Mouse (Mus musculus) E14TG2a.4 (cell line): ENCODE results near the gene Mrtfa.

ENCODE experiments used
- H3K27me3 ChIP-seq: 2 replicates; pipeline ENCODE4 v1.6.1; 2014; ENCODE audit warnings: low read length, control low read depth; ENCODE audit not compliant: insufficient read depth
- H3K36me3 ChIP-seq: 2 replicates; pipeline ENCODE4 v1.6.1; 2014; ENCODE audit warnings: low read length, control low read depth; ENCODE audit not compliant: insufficient read depth
- H3K4me1 ChIP-seq: replicated peaks from 2 replicates; pipeline ENCODE4 v1.6.1; 2014; ENCODE audit warnings: low read depth, low read length, control low read depth
- H3K4me3 ChIP-seq: replicated peaks from 2 replicates; pipeline ENCODE4 v1.5.1; 2014; ENCODE audit warnings: mild to moderate bottlenecking, low read length
- H3K9me3 ChIP-seq: 2 replicates; pipeline ENCODE4 v1.6.1; 2014; ENCODE audit warnings: low read length, control low read depth
- CTCF ChIP-seq: conservative IDR thresholded peaks from 2 replicates; pipeline ENCODE4 v1.5.1; 2014; ENCODE audit warnings: low read length
- NANOG ChIP-seq: IDR thresholded peaks from 2 replicates; pipeline ENCODE4 v1.6.1; 2014; ENCODE audit warnings: borderline replicate concordance, low read length, mixed read lengths
- POU5F1 ChIP-seq: IDR thresholded peaks from 2 replicates; pipeline ENCODE4 v1.6.1; 2014; ENCODE audit warnings: low read length, borderline replicate concordance

Gene Mrtfa

DNA sequence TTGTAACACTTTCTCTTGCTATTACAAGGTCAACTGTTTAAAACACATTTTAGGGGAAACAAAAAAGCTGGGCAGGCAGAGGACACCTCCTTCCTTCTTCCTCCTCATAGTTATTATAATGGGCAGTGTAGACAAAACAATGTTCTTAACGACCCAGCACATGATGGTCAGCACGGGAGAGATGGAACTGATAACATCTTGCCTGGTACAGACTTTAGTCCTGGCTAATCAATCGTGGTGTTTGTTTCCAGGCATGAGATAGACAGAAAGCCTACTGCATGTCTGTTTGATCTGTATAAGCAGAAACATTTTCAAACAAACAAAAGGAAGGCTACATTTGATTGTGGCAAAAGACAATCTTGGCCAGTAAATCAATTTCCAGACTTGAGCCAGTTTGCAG, 140.1 kb downstream of the Mrtfa start:
- TF ChIP-seq CTCF, result no peak
- TF ChIP-seq NANOG, result no peak
- TF ChIP-seq POU5F1, result no peak
- H3K4me3 ChIP-seq, result no peak overlapping the region
- no peaks in the 10 kb centered on the region for H3K27me3 ChIP-seq
- H3K9me3 ChIP-seq, result no peaks in the 10 kb centered on the region
- no peaks in the 10 kb centered on the region for H3K36me3 ChIP-seq
- H3K4me1 ChIP-seq, result peaks cover 9% of the 10 kb centered on the region

GRCm38 (mm10) chr15:81049401-81050053, 141.0 kb downstream of the Mrtfa start:
- peaks cover 19% of the 10 kb centered on the region for H3K4me1 ChIP-seq
- peaks cover 6% of the 10 kb centered on the region for H3K36me3 ChIP-seq
- H3K9me3 ChIP-seq, result no peaks in the 10 kb centered on the region
- TF ChIP-seq POU5F1, result no peak
- peak; percentile 48 for TF ChIP-seq CTCF
- H3K27me3 ChIP-seq, result no peaks in the 10 kb centered on the region
- no peak overlapping the region for H3K4me3 ChIP-seq

DNA sequence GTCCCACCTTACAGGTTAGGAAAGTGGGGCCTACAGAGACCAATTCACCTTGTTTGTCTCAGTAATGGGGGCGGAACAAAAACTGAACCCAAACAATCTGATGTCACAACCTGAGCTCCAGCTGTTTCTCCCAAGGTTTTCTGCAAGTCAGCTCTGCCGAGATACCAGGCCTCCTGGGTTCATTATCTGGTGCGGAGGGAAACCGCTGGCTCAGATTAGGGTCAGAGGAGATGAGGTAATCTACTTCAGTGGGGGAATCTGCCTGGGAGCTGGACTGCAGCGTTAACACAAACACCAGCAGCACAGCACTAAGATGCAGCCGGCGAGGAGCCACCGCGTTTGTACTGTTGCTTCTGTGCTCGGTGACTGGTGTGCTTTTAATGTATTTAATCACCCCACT, 143.1 kb downstream of the Mrtfa start:
- TF ChIP-seq CTCF, result no peak
- TF ChIP-seq NANOG, result no peak
- no peak for TF ChIP-seq POU5F1
- H3K4me1 ChIP-seq, result peaks cover 36% of the 10 kb centered on the region
- H3K9me3 ChIP-seq, result no peaks in the 10 kb centered on the region
- no peak overlapping the region for H3K4me3 ChIP-seq
- no peaks in the 10 kb centered on the region for H3K27me3 ChIP-seq
- peaks cover 9% of the 10 kb centered on the region for H3K36me3 ChIP-seq

GRCm38 (mm10) chr15:81046061-81046460, 144.5 kb downstream of the Mrtfa start:
- Histone ChIP-seq H3K27me3 (no peaks in the 10 kb centered on the region), H3K4me1 (peaks cover 41% of the 10 kb centered on the region), H3K9me3 (no peaks in the 10 kb centered on the region), H3K4me3 (no peak overlapping the region), H3K36me3 (peaks cover 9% of the 10 kb centered on the region)
- TF ChIP-seq CTCF (no peak), POU5F1 (no peak), NANOG (no peak)

DNA sequence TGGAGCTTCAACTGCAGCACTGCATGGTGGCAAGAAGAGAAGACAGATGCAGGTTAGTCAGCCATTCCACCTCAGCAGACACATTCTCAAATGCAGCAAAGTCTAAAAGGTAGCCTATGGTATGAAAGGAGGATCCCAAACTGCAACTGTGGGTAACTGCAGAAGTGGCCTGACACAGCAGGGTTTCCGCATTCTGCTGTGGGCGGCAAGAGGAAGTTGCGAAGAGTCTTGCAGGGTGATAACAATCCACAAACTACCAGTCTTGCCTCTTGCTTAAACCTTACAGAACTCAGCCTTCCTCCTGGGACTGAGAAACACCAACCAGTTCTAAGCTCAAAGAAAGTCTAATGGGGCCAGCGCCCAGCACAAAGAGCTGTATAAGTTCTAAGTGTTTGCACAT, 145.2 kb downstream of the Mrtfa start:
- Histone ChIP-seq H3K4me3 (no peak overlapping the region), H3K9me3 (no peaks in the 10 kb centered on the region), H3K4me1 (peaks cover 41% of the 10 kb centered on the region), H3K36me3 (peaks cover 9% of the 10 kb centered on the region), H3K27me3 (no peaks in the 10 kb centered on the region)
- TF ChIP-seq CTCF, result no peak
- TF ChIP-seq NANOG, result no peak
- TF ChIP-seq POU5F1, result no peak

DNA sequence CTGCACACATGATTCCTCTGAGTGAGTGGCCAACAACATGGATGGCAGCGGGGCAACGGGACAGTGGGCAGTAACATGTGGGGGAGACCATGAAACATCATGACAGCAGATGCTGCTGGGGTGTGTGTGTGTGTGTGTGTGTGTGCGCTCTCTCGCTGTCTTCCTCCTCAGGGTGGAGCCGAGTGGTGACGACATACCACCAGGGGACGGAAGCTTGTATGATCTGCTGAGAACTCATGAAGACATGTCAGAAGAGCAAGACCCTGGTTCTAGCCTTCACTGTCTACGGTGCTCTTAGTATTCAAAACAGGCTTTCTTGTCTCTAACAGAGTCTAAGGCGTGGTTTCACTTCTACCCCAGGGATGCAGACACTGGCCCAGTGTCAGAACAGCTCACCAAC, 146.1 kb downstream of the Mrtfa start:
- Histone ChIP-seq H3K36me3 (peaks cover 9% of the 10 kb centered on the region), H3K9me3 (no peaks in the 10 kb centered on the region), H3K4me1 (peaks cover 41% of the 10 kb centered on the region), H3K27me3 (no peaks in the 10 kb centered on the region), H3K4me3 (no peak overlapping the region)
- no peak for TF ChIP-seq NANOG
- TF ChIP-seq POU5F1, result no peak
- no peak for TF ChIP-seq CTCF

DNA sequence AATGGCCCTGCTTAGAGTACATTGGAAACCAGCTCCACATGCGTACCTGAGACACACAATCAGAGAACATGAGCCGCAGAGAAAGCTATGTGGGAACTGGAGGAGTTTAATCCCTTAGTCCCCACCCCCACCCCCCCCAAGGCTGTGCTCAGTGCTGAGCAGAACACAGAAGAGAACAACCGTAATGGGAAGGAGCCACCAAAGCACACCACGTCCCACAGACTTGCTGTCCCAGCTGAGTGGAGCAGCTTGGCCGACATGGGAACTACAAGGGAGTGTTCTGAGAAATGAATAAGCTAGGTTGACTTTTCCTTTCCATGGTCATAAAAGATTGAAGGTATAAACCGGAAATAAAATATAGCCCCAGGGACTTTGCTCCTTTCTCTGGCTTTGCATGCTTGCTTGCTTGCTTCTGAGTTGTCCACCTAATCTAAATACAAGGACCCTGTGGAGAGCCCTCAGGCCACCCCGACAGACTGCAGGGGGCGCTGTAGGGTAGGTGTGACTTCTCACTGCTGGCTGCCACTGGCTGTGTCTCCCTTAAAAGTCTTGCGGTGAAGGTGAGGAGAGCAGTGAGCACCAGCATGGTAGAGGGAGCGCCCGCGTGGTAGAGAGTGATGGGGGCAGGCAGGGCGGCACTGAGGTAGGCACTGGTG, 148.2 kb downstream of the Mrtfa start:
- no peak overlapping the region for H3K4me3 ChIP-seq
- H3K27me3 ChIP-seq, result no peaks in the 10 kb centered on the region
- H3K4me1 ChIP-seq, result peaks cover 39% of the 10 kb centered on the region
- TF ChIP-seq CTCF (peak; percentile 59), POU5F1 (no peak), NANOG (no peak)
- H3K36me3 ChIP-seq, result peaks cover 9% of the 10 kb centered on the region
- H3K9me3 ChIP-seq, result no peaks in the 10 kb centered on the region

GRCm38 (mm10) chr15:81041767-81042166, 148.8 kb downstream of the Mrtfa start:
- H3K4me3 ChIP-seq, result no peak overlapping the region
- H3K27me3 ChIP-seq, result no peaks in the 10 kb centered on the region
- H3K36me3 ChIP-seq, result peaks cover 9% of the 10 kb centered on the region
- no peaks in the 10 kb centered on the region for H3K9me3 ChIP-seq
- no peak for TF ChIP-seq NANOG
- TF ChIP-seq CTCF, result no peak
- no peak for TF ChIP-seq POU5F1
- H3K4me1 ChIP-seq, result peaks cover 37% of the 10 kb centered on the region

DNA sequence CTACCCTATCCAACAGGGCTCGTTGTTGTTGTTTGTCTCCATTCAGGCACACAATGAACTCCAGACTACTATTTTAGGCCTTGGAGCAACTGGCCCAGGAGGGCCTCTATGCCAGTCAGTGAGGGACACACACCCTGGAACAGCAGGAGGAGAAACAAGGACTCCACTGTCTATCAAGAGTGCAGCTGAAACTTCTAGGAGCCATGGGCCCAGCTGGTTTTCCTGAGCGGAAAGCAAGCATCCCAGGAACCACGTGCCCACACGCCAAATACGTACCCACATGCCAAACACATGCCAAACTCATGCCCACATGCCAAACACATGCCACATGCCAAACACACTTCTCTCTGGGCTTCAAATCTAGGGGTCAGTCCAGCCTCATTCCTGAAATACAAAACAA, 152.1 kb downstream of the Mrtfa start:
- TF ChIP-seq NANOG, result no peak
- TF ChIP-seq POU5F1, result no peak
- no peak for TF ChIP-seq CTCF
- H3K36me3 ChIP-seq, result no peaks in the 10 kb centered on the region
- peaks cover 41% of the 10 kb centered on the region for H3K4me1 ChIP-seq
- H3K4me3 ChIP-seq, result no peak overlapping the region
- no peaks in the 10 kb centered on the region for H3K27me3 ChIP-seq
- no peaks in the 10 kb centered on the region for H3K9me3 ChIP-seq
